Mouse (Mus musculus): ENCODE data around the gene Cend1.

- no peak for TF ChIP-seq GATA1 (IDR thresholded peaks at IDR 0.05; ENCODE audit: borderline replicate concordance, low read length)
- TF ChIP-seq FLI1 (IDR thresholded peaks at IDR 0.05; ENCODE audit: low read length): no peak
Observed at GRCm38 (mm10) chr7:141433517-141434400, 4.5 kb upstream of the Cend1 start.

Data from megakaryocyte, embryonic 14.5 days (primary cell).